Mouse (Mus musculus) heart, postnatal 0 days (tissue): ENCODE measurements around the gene Xylt1. TPM values are rescaled to one million over a fixed set of nuclear protein-coding genes. Genes with fewer than 3 reads are reported as not detected.

ENCODE experiments used
- ATAC-seq: fragments of 200-750 bp; cut with Nextera tagmentation; 2 replicates; pipeline ENCODE4 v1.8.0; 2017; ENCODE audit warnings: low read depth, moderate number of reproducible peaks, moderate library complexity; ENCODE audit not compliant: insufficient read depth
- DNase-seq: peaks from one replicate; pipeline ENCODE4 v3.0.0-alpha.2; 2016; ENCODE audit warnings: low spot score
- H3K27ac ChIP-seq: fragments of 300-500 bp; sonication (generic); 2 replicates; pipeline ENCODE4 v1.5.1; 2014; ENCODE audit warnings: low read depth, mild to moderate bottlenecking
- H3K27me3 ChIP-seq: fragments of 300-500 bp; sonication (generic); 2 replicates; pipeline ENCODE4 v1.6.1; 2014; ENCODE audit warnings: low read length, mixed read lengths; ENCODE audit not compliant: control insufficient read depth, insufficient read depth
- H3K36me3 ChIP-seq: fragments of 300-500 bp; sonication (generic); replicated peaks from 2 replicates; pipeline ENCODE4 v1.6.1; 2014; ENCODE audit warnings: low read length, mixed read lengths; ENCODE audit not compliant: control insufficient read depth, insufficient read depth
- H3K4me1 ChIP-seq: fragments of 300-500 bp; sonication (generic); 2 replicates; pipeline ENCODE4 v1.6.1; 2014; ENCODE audit warnings: antibody characterized with exemption; ENCODE audit not compliant: control insufficient read depth, insufficient read depth
- H3K4me2 ChIP-seq: fragments of 300-500 bp; sonication (generic); 2 replicates; pipeline ENCODE4 v1.6.1; 2014; ENCODE audit warnings: low read depth, mild to moderate bottlenecking, low read length, moderate library complexity
- H3K4me3 ChIP-seq: fragments of 300-500 bp; sonication (generic); 2 replicates; pipeline ENCODE4 v1.5.1; 2014; ENCODE audit warnings: low read depth, low read length
- H3K9ac ChIP-seq: fragments of 300-500 bp; sonication (generic); replicated peaks from 2 replicates; pipeline ENCODE4 v1.6.1; 2014; ENCODE audit warnings: low read depth, low read length, mixed read lengths
- H3K9me3 ChIP-seq: fragments of 300-500 bp; sonication (generic); replicated peaks from 2 replicates; pipeline ENCODE4 v1.6.1; 2016; ENCODE audit warnings: low read length; ENCODE audit not compliant: control insufficient read depth
- CTCF ChIP-seq: IDR thresholded peaks from 2 replicates; pipeline ENCODE4 v1.5.1; 2016; ENCODE audit warnings: antibody characterized with exemption, control low read depth, low read depth
- EP300 ChIP-seq: IDR thresholded peaks from 2 replicates; pipeline ENCODE4 v1.6.1; 2016; ENCODE audit warnings: antibody characterized with exemption, low read depth
- WGBS: fragments of 180-500 bp; shearing (Covaris S2); extraction: QIAGEN DNeasy Blood & Tissue Kit; methylation state at CpG from one replicate; pipeline ENCODE4 v1.1.7; 2014; 5-methylcytosine and 5-hydroxymethylcytosine counted together
- polyA plus RNA-seq: library from polyadenylated mRNA; unstranded; fragments of >200 nt; fragmentation: Nextera tagmentation; extraction: Ambion mirVana; gene quantifications from 2 replicates; pipeline ENCODE4 v1.2.1, GENCODE M21; 2015
- total RNA-seq: library from RNA; depleted of rRNA; stranded (reverse); fragments of >200 nt; gene quantifications from 2 replicates; pipeline ENCODE4 v1.2.3, GENCODE M21; 2014; ENCODE audit warnings: low replicate concordance

The Xylt1 gene
- total and polyA plus RNA-seq, 2 experiments from 2014 or later = 0.36 to 8.9 TPM

DNA sequence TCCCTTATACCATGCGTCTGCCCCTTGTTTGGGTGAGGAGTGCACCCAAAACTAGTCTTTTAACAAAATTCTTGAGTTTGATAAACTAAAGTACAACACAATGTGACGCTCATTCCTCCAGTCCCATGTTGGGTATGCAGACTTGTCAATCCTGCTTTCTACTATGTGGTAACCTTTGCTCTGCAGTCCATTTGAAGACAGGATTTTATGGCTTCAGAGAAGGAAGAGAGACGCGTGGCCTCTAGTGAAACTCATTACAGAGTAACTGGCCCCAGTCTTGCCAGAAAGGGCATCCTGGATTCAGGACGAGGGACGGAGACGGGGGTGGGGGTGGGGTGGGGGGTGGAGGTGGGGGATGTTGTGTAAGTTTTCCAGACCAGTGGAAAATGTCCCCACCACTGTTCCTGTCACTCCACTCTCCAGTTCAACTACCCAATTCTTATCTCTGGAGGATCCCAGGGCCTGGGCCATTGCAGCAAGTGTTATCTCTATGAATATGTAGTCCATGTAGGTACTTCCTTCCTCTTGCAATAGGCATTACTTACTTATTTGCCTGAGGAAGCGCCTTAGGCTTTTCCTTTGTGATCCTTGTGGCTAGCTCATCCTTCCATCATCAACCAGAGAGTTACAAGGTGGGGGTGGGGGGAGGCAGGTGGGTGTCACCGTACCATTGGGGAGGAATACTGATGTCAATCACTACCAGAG, 7.7 kb downstream of the Xylt1 start:
- H3K27me3 ChIP-seq = no peaks in the 10 kb centered on the region
- 81% methylated on average over 9 of the region's 9 CpGs for WGBS
- DNase-seq = no peak
- no peak overlapping the region for H3K27ac ChIP-seq
- no peaks in the 10 kb centered on the region for H3K4me1 ChIP-seq
- H3K36me3 ChIP-seq = no peaks in the 10 kb centered on the region
- no peak for ATAC-seq
- no peak overlapping the region for H3K9ac ChIP-seq
- H3K4me3 ChIP-seq = no peak overlapping the region
- H3K4me2 ChIP-seq = no peak overlapping the region
- TF ChIP-seq CTCF = no peak
- TF ChIP-seq EP300 = no peak
- no peaks in the 10 kb centered on the region for H3K9me3 ChIP-seq

DNA sequence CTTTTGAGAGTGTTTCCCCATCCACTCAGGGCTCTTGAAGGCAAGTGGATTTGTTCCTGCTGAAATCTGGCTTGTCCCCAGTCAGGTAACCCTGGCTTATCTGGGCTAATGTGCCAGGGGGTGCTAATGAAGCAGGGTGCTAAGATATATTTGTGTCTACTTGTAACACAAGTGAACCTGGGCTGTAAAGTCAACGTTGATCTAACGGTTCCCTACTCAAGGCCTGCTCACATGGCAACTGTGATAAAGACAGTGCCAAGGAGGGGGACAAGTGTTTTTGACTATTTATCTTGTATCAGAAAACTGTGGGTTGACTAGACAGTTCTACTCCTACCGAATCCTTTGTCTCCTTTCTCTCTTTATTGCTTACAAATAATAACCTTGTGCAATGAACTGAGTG, 8.3 kb downstream of the Xylt1 start:
- no peaks in the 10 kb centered on the region for H3K4me1 ChIP-seq
- H3K27me3 ChIP-seq = no peaks in the 10 kb centered on the region
- no peak for TF ChIP-seq EP300
- TF ChIP-seq CTCF = no peak
- DNase-seq (no peak), ATAC-seq (no peak)
- no peak overlapping the region for H3K27ac ChIP-seq
- no peak overlapping the region for H3K9ac ChIP-seq
- no peaks in the 10 kb centered on the region for H3K36me3 ChIP-seq
- no peaks in the 10 kb centered on the region for H3K9me3 ChIP-seq
- 68% methylated on average over 3 of the region's 3 CpGs for WGBS
- no peak overlapping the region for H3K4me3 ChIP-seq
- no peak overlapping the region for H3K4me2 ChIP-seq

DNA sequence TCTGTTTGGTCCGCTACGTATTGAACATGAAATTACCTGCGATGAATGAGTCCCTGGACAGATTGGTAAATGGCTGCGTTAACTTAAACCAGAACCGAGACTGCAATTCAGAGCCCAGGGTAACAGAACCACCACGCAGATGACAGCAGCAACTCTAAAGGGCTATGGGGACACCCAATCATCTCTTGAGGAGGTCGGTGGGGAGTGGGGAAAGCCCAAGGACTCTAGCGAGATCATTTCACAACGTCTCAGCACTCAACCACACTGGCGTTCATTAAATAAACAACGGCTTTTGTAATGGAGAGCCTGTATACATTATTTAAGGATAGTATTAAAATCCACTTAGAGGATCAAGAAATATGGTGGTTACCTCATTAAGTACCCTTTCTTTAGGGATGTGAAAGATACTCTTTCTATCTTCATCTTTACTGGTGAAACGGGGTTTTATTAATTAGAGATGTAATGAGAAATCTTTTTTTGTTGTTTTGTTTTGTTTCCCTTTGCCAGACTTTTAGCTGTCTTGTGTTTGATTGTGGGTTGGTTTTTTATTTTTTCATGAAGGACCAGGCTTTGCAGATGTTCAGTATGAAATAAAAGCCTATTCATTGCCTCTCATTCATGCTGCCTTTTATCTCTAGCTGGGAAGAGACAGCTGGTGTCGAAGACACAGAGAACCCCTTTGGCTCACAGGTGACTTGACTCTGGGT, 12.2 kb downstream of the Xylt1 start:
- Histone ChIP-seq H3K4me2 (no peak overlapping the region), H3K27me3 (no peaks in the 10 kb centered on the region), H3K4me1 (no peaks in the 10 kb centered on the region), H3K4me3 (no peak overlapping the region), H3K9me3 (no peaks in the 10 kb centered on the region), H3K27ac (no peak overlapping the region), H3K36me3 (no peaks in the 10 kb centered on the region), H3K9ac (no peak overlapping the region)
- ATAC-seq (no peak), DNase-seq (no peak)
- WGBS = 86% methylated on average over 13 of the region's 13 CpGs
- TF ChIP-seq CTCF (no peak), EP300 (no peak)

DNA sequence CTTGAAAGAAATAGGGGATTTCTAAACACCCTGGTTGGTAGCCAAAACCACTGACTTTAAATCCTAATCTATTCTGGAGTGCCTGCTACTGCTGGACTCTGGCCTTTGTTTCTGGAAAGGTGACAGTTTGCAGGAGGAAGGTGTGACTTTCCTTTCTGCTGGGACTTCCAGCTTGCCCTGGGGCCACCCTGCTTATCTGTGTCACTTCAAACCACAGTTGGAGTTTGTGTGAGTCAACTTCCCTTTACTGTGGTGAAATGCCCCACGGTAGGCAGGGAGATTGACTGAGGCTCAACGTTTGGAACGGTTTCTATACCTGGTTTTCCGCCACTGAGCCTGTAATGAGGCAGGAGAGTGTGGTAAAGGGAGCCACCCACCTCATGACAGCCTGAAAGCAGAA, 13.2 kb downstream of the Xylt1 start:
- no peak overlapping the region for H3K9ac ChIP-seq
- H3K27me3 ChIP-seq = no peaks in the 10 kb centered on the region
- H3K27ac ChIP-seq = no peak overlapping the region
- TF ChIP-seq CTCF (no peak), EP300 (no peak)
- no peak for DNase-seq
- H3K4me2 ChIP-seq = no peak overlapping the region
- H3K4me1 ChIP-seq = no peaks in the 10 kb centered on the region
- 38% methylated on average over 4 of the region's 4 CpGs for WGBS
- no peaks in the 10 kb centered on the region for H3K36me3 ChIP-seq
- no peak overlapping the region for H3K4me3 ChIP-seq
- H3K9me3 ChIP-seq = no peaks in the 10 kb centered on the region
- no peak for ATAC-seq

DNA sequence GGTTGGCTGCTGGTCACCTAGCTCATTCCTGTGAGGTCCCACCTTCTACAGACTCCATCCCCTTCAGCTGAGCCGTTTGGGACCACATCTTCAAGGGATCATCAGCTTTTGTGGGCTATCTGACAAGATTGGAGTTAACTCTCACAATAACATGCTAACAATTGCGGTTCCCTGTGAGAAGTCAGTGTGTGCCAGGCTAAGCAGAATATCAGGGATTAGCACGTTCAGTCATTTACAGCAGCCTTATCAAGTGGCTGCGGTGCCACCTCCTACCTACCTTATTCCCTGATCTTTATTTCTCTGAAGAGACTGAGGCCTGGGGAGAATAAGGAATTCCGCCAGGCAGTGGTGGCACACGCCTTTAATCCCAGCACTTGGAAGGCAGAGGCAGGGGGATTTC, 13.6 kb downstream of the Xylt1 start:
- Histone ChIP-seq H3K4me3 (no peak overlapping the region), H3K9me3 (no peaks in the 10 kb centered on the region), H3K36me3 (no peaks in the 10 kb centered on the region), H3K27ac (no peak overlapping the region), H3K4me2 (no peak overlapping the region), H3K9ac (no peak overlapping the region), H3K4me1 (no peaks in the 10 kb centered on the region), H3K27me3 (no peaks in the 10 kb centered on the region)
- 73% methylated on average over 6 of the region's 6 CpGs for WGBS
- DNase-seq = no peak
- TF ChIP-seq EP300 (no peak), CTCF (no peak)
- ATAC-seq = no peak
